ENCODE assay signal across 13 mouse cellular contexts in the genomic region with DNA sequence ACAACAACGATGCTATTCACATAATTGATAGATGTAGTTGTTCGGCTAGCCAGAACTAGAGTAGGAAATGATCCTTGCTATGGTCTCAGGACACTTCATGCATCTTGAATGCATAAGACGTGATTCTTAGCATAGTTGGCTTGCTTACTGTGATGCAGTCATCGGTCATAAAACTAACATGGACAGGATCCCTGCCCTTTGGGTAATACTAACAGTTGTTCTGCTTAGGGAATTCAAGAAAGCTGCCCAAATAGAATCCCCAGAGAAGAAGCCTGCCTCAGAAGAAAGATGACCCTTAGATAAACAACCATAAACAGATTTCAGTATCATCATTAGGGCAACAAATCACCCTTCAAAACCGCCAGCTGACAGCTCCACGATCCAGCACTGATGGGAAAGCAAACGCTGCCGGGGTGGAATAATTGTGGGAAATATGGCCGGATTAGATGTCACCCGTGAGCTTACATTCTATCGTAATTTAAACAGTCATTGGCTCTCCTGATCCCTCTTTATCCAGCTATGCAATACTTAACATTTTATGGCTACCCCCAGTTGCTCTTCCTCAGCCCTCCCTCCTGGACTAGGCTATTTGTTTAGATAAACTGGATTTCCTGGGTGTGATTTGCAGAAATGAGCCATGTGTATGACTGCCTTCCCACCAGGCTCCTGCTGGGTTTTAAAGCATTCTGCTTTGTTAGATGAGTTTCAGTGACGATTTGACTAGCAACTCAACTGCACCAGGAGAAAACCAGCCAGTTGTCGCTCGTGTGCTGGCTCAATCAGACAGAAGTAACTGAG.
DNase-seq lines count a peak whose midpoint lies in the region; ATAC-seq lines count a peak whose summit lies in the region.
"Had no signal": no experiment of that assay in that cellular context is flagged by ENCODE, and none has a peak within 500 bp of the region (broad histone marks: within the 10 kb centered on the region; RNA-seq: fewer than 3 reads in every experiment).

No protein-coding gene starts in this region.

- no peaks in the 10 kb centered on the region for H3K36me3 ChIP-seq in heart, embryonic 13.5 days
- H3K36me3 ChIP-seq in lung, embryonic 15.5 days: no peaks in the 10 kb centered on the region
- H3K36me3 ChIP-seq in hindbrain, embryonic 16.5 days (ENCODE audit: control insufficient read depth, insufficient read depth, low read length): no peaks in the 10 kb centered on the region
- H3K36me3 ChIP-seq in neural tube, embryonic 14.5 days (ENCODE audit: control insufficient read depth, insufficient read depth, low read length): no peaks in the 10 kb centered on the region

- ATAC-seq in heart, embryonic 13.5 days (ENCODE audit: extremely low read depth, insufficient number of reproducible peaks, low FRiP score, low TSS enrichment): no peak
- no peak for ATAC-seq in lung, embryonic 15.5 days (ENCODE audit: borderline replicate concordance, extremely low read depth, low FRiP score, low TSS enrichment)
- peak; percentile 54 for ATAC-seq in hindbrain, embryonic 16.5 days
- peak; percentile 85 for ATAC-seq in neural tube, embryonic 14.5 days (ENCODE audit: low read depth)

- no peak overlapping the region for H3K4me3 ChIP-seq in heart, embryonic 13.5 days
- no peak overlapping the region for H3K4me3 ChIP-seq in lung, embryonic 15.5 days
- no peak overlapping the region for H3K4me3 ChIP-seq in hindbrain, embryonic 16.5 days (ENCODE audit: low read length)
- no peak overlapping the region for H3K4me3 ChIP-seq in neural tube, embryonic 14.5 days (ENCODE audit: low read depth, low read length)
- H3K4me3 ChIP-seq: left cerebral cortex, adult 2 months had no signal

- H3K9me3 ChIP-seq in heart, embryonic 13.5 days: peaks cover 4% of the 10 kb centered on the region; the same call in 1 of the 2 replicates
- H3K9me3 ChIP-seq in lung, embryonic 15.5 days: no peaks in the 10 kb centered on the region
- H3K9me3 ChIP-seq in hindbrain, embryonic 16.5 days (ENCODE audit: control insufficient read depth, low read length): no peaks in the 10 kb centered on the region
- H3K9me3 ChIP-seq in neural tube, embryonic 14.5 days (ENCODE audit: control insufficient read depth, low read length): no peaks in the 10 kb centered on the region

- no peaks in the 10 kb centered on the region for H3K27me3 ChIP-seq in heart, embryonic 13.5 days (replicated peaks)
- H3K27me3 ChIP-seq in lung, embryonic 15.5 days: no peaks in the 10 kb centered on the region
- H3K27me3 ChIP-seq in hindbrain, embryonic 16.5 days (replicated peaks; ENCODE audit: control insufficient read depth, insufficient read depth, low read length): no peaks in the 10 kb centered on the region
- no peaks in the 10 kb centered on the region for H3K27me3 ChIP-seq in neural tube, embryonic 14.5 days (ENCODE audit: control insufficient read depth, insufficient read depth, low read length)

- intact Hi-C loops in heart, postnatal 36 days (cut with DNase I): no loop called here

- DNase-seq in heart, postnatal 36 days: no peak
- DNase-seq in lung, postnatal 10 days: no peak
- DNase-seq in cerebellum, postnatal 10 days: no peak
- no peak for DNase-seq in adrenal gland, adult (ENCODE audit: inconsistent age in 2 of 2, low spot score in 1 of 2)
- DNase-seq: adrenal gland, postnatal 36 days; cerebellum, adult 9-10 months; kidney, adult 18-20 months; thymus, postnatal 36 days had no signal

- 72% methylated on average over 14 of the region's 14 CpGs for WGBS in heart, embryonic 13.5 days
- 36% methylated on average over 14 of the region's 14 CpGs for WGBS in lung, embryonic 15.5 days
- 49% methylated on average over 14 of the region's 14 CpGs for WGBS in hindbrain, embryonic 16.5 days
- 11% methylated on average over 14 of the region's 14 CpGs for WGBS in neural tube, embryonic 14.5 days

- 0 out of 2 replicates have a peak, but pooled peaks cover 2% of the 10 kb centered on the region for H3K4me1 ChIP-seq in heart, embryonic 13.5 days
- peaks cover 8% of the 10 kb centered on the region; the same call in 1 of the 2 replicates for H3K4me1 ChIP-seq in lung, embryonic 15.5 days
- peaks cover 5% of the 10 kb centered on the region; the same call in 1 of the 2 replicates for H3K4me1 ChIP-seq in hindbrain, embryonic 16.5 days (ENCODE audit: control insufficient read depth, insufficient read depth, low read depth, low read length)
- H3K4me1 ChIP-seq in neural tube, embryonic 14.5 days (ENCODE audit: control insufficient read depth, insufficient read depth, low read length): peaks cover 12% of the 10 kb centered on the region

- peak overlapping the region; percentile 27; the same call in 1 of the 2 replicates for H3K4me2 ChIP-seq in heart, embryonic 13.5 days
- peak overlapping the region; percentile 30 for H3K4me2 ChIP-seq in lung, embryonic 15.5 days
- peak overlapping the region; percentile 36 for H3K4me2 ChIP-seq in hindbrain, embryonic 16.5 days (ENCODE audit: low read length)
- peak overlapping the region; percentile 30 for H3K4me2 ChIP-seq in neural tube, embryonic 14.5 days (ENCODE audit: low read depth, low read length)

- H3K27ac ChIP-seq in heart, embryonic 13.5 days (replicated peaks): no peak overlapping the region
- no peak overlapping the region for H3K27ac ChIP-seq in lung, embryonic 15.5 days
- 0 out of 2 replicates have a peak overlapping the region, but pooled peaks have one; percentile 17 for H3K27ac ChIP-seq in hindbrain, embryonic 16.5 days (ENCODE audit: low read depth, low read length)
- peak overlapping the region; percentile 48 for H3K27ac ChIP-seq in neural tube, embryonic 14.5 days (ENCODE audit: low read depth, low read length)
- H3K27ac ChIP-seq: left cerebral cortex, adult 2 months had no signal

- H3K9ac ChIP-seq in heart, embryonic 13.5 days: no peak overlapping the region
- no peak overlapping the region for H3K9ac ChIP-seq in lung, embryonic 15.5 days
- no peak overlapping the region for H3K9ac ChIP-seq in hindbrain, embryonic 16.5 days (ENCODE audit: low read depth, low read length)
- H3K9ac ChIP-seq in neural tube, embryonic 14.5 days (replicated peaks; ENCODE audit: low read depth, low read length): no peak overlapping the region

Comparison
In these comparisons a context has a peak if more than half of its experiments do, and no peak if none do; other contexts are left out.
1. ATAC-seq: peak in hindbrain, embryonic 16.5 days (single experiment) and neural tube, embryonic 14.5 days (single experiment); none in heart, embryonic 13.5 days (single experiment) and lung, embryonic 15.5 days (single experiment).
2. H3K27ac ChIP-seq: peak in hindbrain, embryonic 16.5 days (single experiment) and neural tube, embryonic 14.5 days (single experiment); none in heart, embryonic 13.5 days (single experiment) and lung, embryonic 15.5 days (single experiment).
3. Peak in every context shown above with its lines, with median percentiles within 50 percentile points of each other: H3K4me2 ChIP-seq.